Comparison of ENCODE assay signal across 13 mouse cellular contexts in the genomic region with DNA sequence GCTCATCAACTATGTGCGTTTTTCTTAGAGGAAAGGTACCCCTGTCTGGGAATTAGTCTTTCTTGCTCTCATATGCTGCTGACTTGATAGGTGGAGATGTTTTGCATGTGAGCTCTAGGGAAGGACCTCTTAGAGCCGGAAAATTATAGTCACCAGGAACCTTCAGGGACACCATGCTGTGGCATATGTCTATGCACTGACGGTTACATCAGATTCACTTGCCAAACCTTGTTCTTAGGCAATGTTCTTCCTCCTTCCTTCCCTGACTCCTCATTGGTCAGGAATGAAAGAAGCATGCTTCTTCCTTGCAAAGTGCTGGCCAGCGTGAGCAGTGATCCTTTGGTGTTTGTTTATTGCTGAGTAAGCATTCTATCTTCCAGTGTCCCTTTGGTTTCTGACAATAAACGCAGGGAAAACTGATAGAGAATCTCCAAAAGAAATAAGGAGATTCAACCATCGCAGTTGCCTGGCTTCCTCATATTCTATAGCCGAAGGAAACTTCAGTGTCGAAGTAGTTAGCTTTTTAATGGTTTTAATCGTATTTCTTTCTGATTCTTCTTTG. TPM values are rescaled to one million over a fixed set of nuclear protein-coding genes. Genes with fewer than 3 reads are reported as not detected.
A peak's percentile ranks its signal among the peaks of the same experiment; 100 is the strongest.
DNase-seq lines count a peak whose midpoint lies in the region; ATAC-seq and TF ChIP-seq lines count a peak whose summit lies in the region.
"Had no signal": no experiment of that assay in that cellular context is flagged by ENCODE, and none has a peak within 500 bp of the region (broad histone marks: within the 10 kb centered on the region; RNA-seq: fewer than 3 reads in every experiment).

No protein-coding gene starts in this region.

- peak overlapping the region; percentile 91 for H3K27ac ChIP-seq in heart, adult 2 months
- no peak overlapping the region for H3K27ac ChIP-seq in heart, embryonic 11.5 days (ENCODE audit: low read depth, low read length)
- H3K27ac ChIP-seq in liver, embryonic 16.5 days (ENCODE audit: low read length) = no peak overlapping the region
- H3K27ac ChIP-seq in liver, embryonic 11.5 days (ENCODE audit: low read depth, low read length) = no peak overlapping the region
- peak overlapping the region; percentile 64 for H3K27ac ChIP-seq in bone marrow macrophage, adult 2 months (ENCODE audit: insufficient read depth, low read depth, low read length)
- H3K27ac ChIP-seq: liver, embryonic 13.5 days had no signal

- H3K4me2 ChIP-seq in heart, embryonic 11.5 days = no peak overlapping the region
- peak overlapping the region; percentile 4; the same call in 1 of the 2 replicates for H3K4me2 ChIP-seq in liver, embryonic 16.5 days (ENCODE audit: low read depth, low read length)
- no peak overlapping the region for H3K4me2 ChIP-seq in liver, embryonic 11.5 days
- H3K4me2 ChIP-seq: liver, embryonic 13.5 days had no signal

- H3K9me3 ChIP-seq in heart, embryonic 11.5 days (replicated peaks; ENCODE audit: control insufficient read depth, low read length) = no peaks in the 10 kb centered on the region
- H3K9me3 ChIP-seq in liver, embryonic 16.5 days (replicated peaks; ENCODE audit: control insufficient read depth, low read length) = no peaks in the 10 kb centered on the region
- no peaks in the 10 kb centered on the region for H3K9me3 ChIP-seq in liver, embryonic 11.5 days (ENCODE audit: control insufficient read depth, low read length)
- H3K9me3 ChIP-seq: liver, embryonic 13.5 days had no signal

- ATAC-seq in heart, embryonic 11.5 days (replicated peaks; ENCODE audit: insufficient number of reproducible peaks, low FRiP score, low TSS enrichment) = no peak
- ATAC-seq in liver, embryonic 16.5 days (ENCODE audit: low read depth) = no peak
- ATAC-seq in liver, embryonic 11.5 days (replicated peaks; ENCODE audit: low FRiP score) = no peak
- peak; percentile 64 for ATAC-seq in megakaryocyte progenitor cell, adult 5-6 weeks (replicated peaks; ENCODE audit: poor library complexity)
- ATAC-seq in erythroblast, adult 5-6 weeks (replicated peaks; ENCODE audit: low FRiP score, poor library complexity, severe bottlenecking) = no peak
- ATAC-seq: inflammation-experienced regulatory T-cells, adult 6 months had no signal

- peaks cover 2% of the 10 kb centered on the region; the same call in 1 of the 2 replicates for H3K79me2 ChIP-seq in heart, adult 2 months (replicated peaks; ENCODE audit: control insufficient read depth, insufficient read depth, low read length)

- H3K36me3 ChIP-seq in heart, adult 2 months (ENCODE audit: control insufficient read depth, insufficient read depth, low read length) = peaks cover 19% of the 10 kb centered on the region
- no peaks in the 10 kb centered on the region for H3K36me3 ChIP-seq in heart, embryonic 11.5 days (ENCODE audit: control insufficient read depth, insufficient read depth, low read length)
- no peaks in the 10 kb centered on the region for H3K36me3 ChIP-seq in liver, embryonic 16.5 days (ENCODE audit: control insufficient read depth, insufficient read depth)
- H3K36me3 ChIP-seq in liver, embryonic 11.5 days (ENCODE audit: control insufficient read depth, insufficient read depth, low read length) = peaks cover 2% of the 10 kb centered on the region; the same call in 1 of the 2 replicates
- H3K36me3 ChIP-seq: liver, embryonic 13.5 days had no signal

- DNase-seq in heart, adult 2 months = no peak
- DNase-seq in liver, embryonic 11.5 days (ENCODE audit: low spot score) = no peak
- no peak for DNase-seq in adrenal gland, postnatal 14 days
- DNase-seq: adrenal gland, postnatal 25 days; cerebellum, adult 2 months; layer of hippocampus, postnatal 36 days; liver, embryonic 13.5 days had no signal

- no peak for TF ChIP-seq POLR2A in heart, adult 2 months (IDR thresholded peaks at IDR 0.05; ENCODE audit: insufficient read depth, low read depth, low read length)
- TF ChIP-seq POLR2A in bone marrow macrophage, adult 2 months (IDR thresholded peaks at IDR 0.05; ENCODE audit: borderline replicate concordance, low read depth, low read length) = no peak

- peak overlapping the region; percentile 95; the same call in 1 of the 2 replicates for H3K4me3 ChIP-seq in heart, adult 2 months
- no peak overlapping the region for H3K4me3 ChIP-seq in heart, embryonic 11.5 days (ENCODE audit: low read depth, low read length)
- no peak overlapping the region for H3K4me3 ChIP-seq in liver, embryonic 16.5 days (ENCODE audit: low read depth, low read length)
- H3K4me3 ChIP-seq in liver, embryonic 11.5 days (ENCODE audit: low read depth, low read length) = no peak overlapping the region
- peak overlapping the region; percentile 75 for H3K4me3 ChIP-seq in bone marrow macrophage, adult 2 months (ENCODE audit: insufficient read depth, low read length)
- H3K4me3 ChIP-seq: liver, embryonic 13.5 days had no signal

- TF ChIP-seq EP300 in heart, adult 2 months (IDR thresholded peaks at IDR 0.05; ENCODE audit: insufficient read depth, low read depth, low read length) = no peak

- H3K4me1 ChIP-seq in heart, adult 2 months (ENCODE audit: control insufficient read depth, insufficient read depth, low read length) = peaks cover 35% of the 10 kb centered on the region
- H3K4me1 ChIP-seq in heart, embryonic 11.5 days (ENCODE audit: control insufficient read depth, insufficient read depth, low read length) = peaks cover 60% of the 10 kb centered on the region
- peaks cover 15% of the 10 kb centered on the region for H3K4me1 ChIP-seq in liver, embryonic 16.5 days (ENCODE audit: control insufficient read depth, low read depth, low read length)
- H3K4me1 ChIP-seq in liver, embryonic 11.5 days (replicated peaks; ENCODE audit: control insufficient read depth, insufficient read depth, low read length) = peaks cover 8% of the 10 kb centered on the region
- H3K4me1 ChIP-seq in bone marrow macrophage, adult 2 months (ENCODE audit: control insufficient read depth, insufficient read depth, low read length) = peaks cover 37% of the 10 kb centered on the region

- WGBS in heart, adult 2 months = 67% methylated on average over 9 of the region's 9 CpGs
- WGBS in heart, embryonic 11.5 days (ENCODE audit: insufficient replicate concordance) = 81% methylated on average over 9 of the region's 9 CpGs
- WGBS in liver, embryonic 16.5 days (ENCODE audit: insufficient replicate concordance) = 60% methylated on average over 9 of the region's 9 CpGs
- WGBS in liver, embryonic 11.5 days = 81% methylated on average over 9 of the region's 9 CpGs

- intact Hi-C loops in heart, adult 2 months (cut with DNase I) = loop anchor here (5.0 kb wide), 1 partner anchor 71 kb away; no protein-coding TSS in a partner anchor

- H3K9ac ChIP-seq in heart, adult 2 months (ENCODE audit: low read depth, low read length) = no peak overlapping the region
- H3K9ac ChIP-seq in heart, embryonic 11.5 days (ENCODE audit: low read depth, low read length) = no peak overlapping the region
- no peak overlapping the region for H3K9ac ChIP-seq in liver, embryonic 16.5 days (ENCODE audit: low read depth, low read length)
- no peak overlapping the region for H3K9ac ChIP-seq in liver, embryonic 11.5 days (ENCODE audit: low read depth, low read length)
- H3K9ac ChIP-seq: liver, embryonic 13.5 days had no signal

- H3K27me3 ChIP-seq in heart, adult 2 months (ENCODE audit: control insufficient read depth, insufficient read depth, low read length) = no peaks in the 10 kb centered on the region
- no peaks in the 10 kb centered on the region for H3K27me3 ChIP-seq in heart, embryonic 11.5 days (ENCODE audit: control insufficient read depth, insufficient read depth, low read length)
- peaks cover 2% of the 10 kb centered on the region; the same call in 1 of the 2 replicates for H3K27me3 ChIP-seq in liver, embryonic 16.5 days (ENCODE audit: control insufficient read depth, insufficient read depth, low read depth, low read length)
- H3K27me3 ChIP-seq in liver, embryonic 11.5 days (replicated peaks; ENCODE audit: control insufficient read depth, insufficient read depth, low read length) = peaks cover 5% of the 10 kb centered on the region; the same call in 1 of the 2 replicates

- no peak for TF ChIP-seq CTCF in heart, adult 2 months (IDR thresholded peaks at IDR 0.05)
- no peak for TF ChIP-seq CTCF in bone marrow macrophage, adult 2 months (IDR thresholded peaks at IDR 0.05; ENCODE audit: low read depth, low read length)

RNA-seq across cellular contexts. Expression of gene Eepd1, which starts 5.0 kb away (rescaled TPM):
- 10 to 100 TPM; 18.9 to 23.3 TPM for total RNA-seq in heart, adult 2 months (2021)
- 16.7 and 21.3 TPM in 2 replicates for polyA plus RNA-seq in heart, adult 2 months (2012; rRNA removed)
- 20.9 and 21.5 TPM in 2 replicates for polyA plus RNA-seq in heart, embryonic 11.5 days (2014; fragmentation: Nextera tagmentation; extraction: Ambion mirVana)
- polyA plus RNA-seq in liver, embryonic 16.5 days (2015; fragmentation: Nextera tagmentation; extraction: Ambion mirVana) = 6.3 and 7.0 TPM in 2 replicates
- 9.4 and 10.9 TPM in 2 replicates for polyA plus RNA-seq in liver, embryonic 11.5 days (2014; fragmentation: Nextera tagmentation; extraction: Ambion mirVana)
- polyA plus RNA-seq in bone marrow macrophage, adult 2 months (2012; ENCODE audit: insufficient read depth, insufficient read length, missing spikeins) = 26.6 and 27.2 TPM in 2 replicates
- total RNA-seq in megakaryocyte progenitor cell, adult 5-6 weeks (2015) = 4.4 and 4.8 TPM in 2 replicates
- 7.3 and 10.5 TPM in 2 replicates for total RNA-seq in megakaryocyte progenitor cell, adult 5-6 weeks (2017)
- 17.8 and 19.8 TPM in 2 replicates for total RNA-seq in adrenal gland, postnatal 14 days (2021)
- 0.42 and 0.77 TPM in 2 replicates for total RNA-seq in erythroblast, adult 5-6 weeks (2015; ENCODE audit: low replicate concordance)
- 0.26 and 0.42 TPM in 2 replicates for total RNA-seq in erythroblast, adult 5-6 weeks (2017; ENCODE audit: low replicate concordance)

Comparison
In these comparisons a context has a peak if more than half of its experiments do, and no peak if none do; other contexts are left out.
1. H3K27ac ChIP-seq: peak in heart, adult 2 months (single experiment) and bone marrow macrophage, adult 2 months (single experiment); none in heart, embryonic 11.5 days (single experiment), liver, embryonic 16.5 days (single experiment) and liver, embryonic 11.5 days (single experiment).
2. H3K4me3 ChIP-seq: peak in heart, adult 2 months (single experiment) and bone marrow macrophage, adult 2 months (single experiment); none in heart, embryonic 11.5 days (single experiment), liver, embryonic 16.5 days (single experiment) and liver, embryonic 11.5 days (single experiment).